Mouse (Mus musculus) megakaryocyte, embryonic 14.5 days (primary cell): Measurements from ENCODE around the gene Fam107b.

ENCODE experiments used
- FLI1 ChIP-seq: IDR thresholded peaks from 2 replicates; pipeline ENCODE4 v1.6.1; 2012; ENCODE audit warnings: low read length, inconsistent platforms, mixed read lengths
- GATA1 ChIP-seq: IDR thresholded peaks from 3 replicates; pipeline ENCODE4 v1.6.1; 2012; ENCODE audit warnings: mixed read lengths, low read length, inconsistent platforms, borderline replicate concordance

DNA sequence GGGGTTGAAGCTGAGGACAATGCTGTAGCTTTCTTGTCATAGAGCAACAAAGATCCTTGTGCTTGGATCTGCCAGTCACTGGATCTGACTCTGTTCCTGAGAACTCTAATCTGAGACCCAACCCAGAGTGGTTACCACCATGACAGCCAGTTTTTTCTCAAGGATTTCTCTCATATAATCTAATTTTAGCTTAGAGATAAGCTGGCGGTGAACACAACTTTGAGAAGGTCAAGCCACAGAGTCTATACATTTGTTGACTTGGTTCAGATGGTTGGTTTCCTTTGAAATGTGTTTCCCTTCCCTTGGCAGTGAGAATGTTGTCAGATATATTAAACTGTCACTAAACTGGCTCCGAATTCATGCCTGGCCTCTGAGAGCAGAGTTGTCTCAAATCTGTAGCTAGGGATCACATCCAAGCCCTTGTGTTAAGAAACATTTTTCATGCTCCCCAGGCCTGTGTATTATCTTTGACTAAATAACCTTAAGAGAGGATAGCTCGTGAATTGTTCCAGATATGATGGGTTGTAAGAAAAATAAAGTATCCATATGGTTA is 15.0 kb downstream of the Fam107b start:
- TF ChIP-seq GATA1: no peak; the same call in 2 of the 3 replicates
- no peak for TF ChIP-seq FLI1
